Mouse (Mus musculus) activated CD4-positive, CD25-positive, alpha-beta regulatory T cell, adult 4 months (primary cell): Measurements from ENCODE around the gene Sipa1. TPM values are rescaled to one million over a fixed set of nuclear protein-coding genes. Genes with fewer than 3 reads are reported as not detected.

ENCODE experiments used
- ATAC-seq: one replicate; pipeline ENCODE4 v1.8.0; 2017
- polyA plus RNA-seq, 2 experiments: library from polyadenylated mRNA; unstranded; fragments of 100-300 nt; shearing (Covaris generic); gene quantifications; one replicate each; pipeline ENCODE4 v1.2.1; 2017

The Sipa1 gene
- polyA plus RNA-seq, 2 experiments from 2014 or later = 22.3 to 22.4 TPM

DNA sequence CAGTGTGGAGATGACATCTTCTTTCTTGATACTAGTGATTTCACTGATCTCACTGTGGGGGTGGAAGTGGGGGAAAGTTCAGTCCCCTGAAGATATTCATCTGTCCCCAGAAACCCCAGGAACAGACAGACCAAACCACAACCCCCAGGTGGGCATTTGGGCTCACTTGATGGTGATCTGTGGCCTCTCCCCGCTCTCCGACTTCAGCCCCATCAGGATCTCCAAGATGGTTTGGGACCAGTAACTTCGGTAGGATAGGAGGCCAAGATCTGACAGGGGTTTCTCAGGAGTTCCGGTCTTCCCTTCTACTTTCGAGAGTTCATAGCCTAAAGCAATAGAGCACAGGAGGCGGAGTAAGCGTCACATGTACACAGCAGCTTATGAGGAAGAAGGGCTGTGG is 59.8 kb downstream of the Sipa1 start:
- no peak for ATAC-seq

DNA sequence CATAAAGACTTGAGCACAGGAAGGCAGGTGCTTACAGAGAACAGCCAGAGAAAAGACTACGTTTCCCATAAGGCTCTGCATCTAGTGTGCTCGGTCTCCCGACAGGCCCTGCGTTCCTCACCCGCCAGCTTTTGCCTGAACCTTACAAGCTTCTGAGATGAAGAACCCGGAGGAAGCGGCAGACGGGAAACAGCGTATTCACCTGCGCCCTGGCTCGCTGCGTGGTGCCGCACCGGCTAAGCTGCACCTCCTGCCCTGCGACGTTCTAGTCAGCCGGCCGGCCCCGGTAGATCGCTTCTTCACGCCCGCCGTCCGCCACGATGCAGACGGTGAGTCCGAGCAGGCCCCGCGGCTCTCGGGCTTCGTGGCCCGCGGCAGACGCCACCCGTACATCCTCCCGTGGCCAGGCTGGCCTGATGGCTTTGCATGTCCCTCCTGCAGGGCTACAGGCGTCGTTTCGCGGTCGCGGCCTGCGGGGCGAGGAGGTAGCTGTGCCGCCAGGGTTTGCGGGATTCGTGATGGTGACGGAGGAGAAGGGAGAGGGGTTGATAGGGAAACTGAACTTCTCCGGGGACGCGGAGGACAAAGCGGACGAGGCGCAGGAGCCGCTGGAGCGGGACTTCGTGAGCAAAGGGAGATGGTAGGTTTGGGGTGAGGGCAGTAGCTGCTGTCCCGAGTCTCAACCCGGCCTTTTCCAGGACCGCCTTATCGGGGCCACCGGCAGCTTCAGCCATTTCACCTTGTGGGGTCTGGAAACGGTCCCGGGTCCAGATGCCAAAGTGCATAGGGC is 61.6 kb downstream of the Sipa1 start, which contains the start of gene Rnaseh2c:
TSS of gene Rnaseh2c (plus strand) at position 122 of the 790 bp plus-strand sequence.
- peak; percentile 97 for ATAC-seq

Other genes with a start within 250 kb of the Sipa1 start
- gene Drap1, start 238.7 kb downstream of the Sipa1 start, polyA plus RNA-seq = 10 to 100 TPM; 50.3 to 53.6 TPM
- 10 to 100 TPM; 17.6 to 18.6 TPM for gene AI837181, start 238.6 kb downstream of the Sipa1 start, polyA plus RNA-seq
- gene Fosl1, start 216.2 kb downstream of the Sipa1 start, polyA plus RNA-seq = not detected
- gene Ccdc85b, start 205.8 kb downstream of the Sipa1 start, polyA plus RNA-seq = 1 to 10 TPM; 1.1 to 1.2 TPM
- 10 to 100 TPM; 65.0 to 84.0 TPM for gene Fibp, start 203.1 kb downstream of the Sipa1 start, polyA plus RNA-seq
- gene Ctsw, start 195.2 kb downstream of the Sipa1 start, polyA plus RNA-seq = 100 to 1,000 TPM; 175 to 215 TPM
- gene Efemp2, start 189.8 kb downstream of the Sipa1 start, polyA plus RNA-seq = 1 to 10 TPM; 1.5 to 1.9 TPM
- 10 to 100 TPM; 34.3 to 39.7 TPM for gene Mus81, start 175.3 kb downstream of the Sipa1 start, polyA plus RNA-seq
- gene Cfl1, start 173.3 kb downstream of the Sipa1 start, polyA plus RNA-seq = 1,000 to 10,000 TPM; 2,749 to 2,812 TPM
- under 1 TPM; 0.33 to 0.51 TPM for gene 1700020D05Rik, start 159.9 kb downstream of the Sipa1 start, polyA plus RNA-seq
- 10 to 100 TPM; 16.3 to 18.4 TPM for gene Snx32, start 153.2 kb downstream of the Sipa1 start, polyA plus RNA-seq
- not detected for gene Ovol1, start 103.1 kb downstream of the Sipa1 start, polyA plus RNA-seq
- gene Ap5b1, start 95.7 kb downstream of the Sipa1 start, polyA plus RNA-seq = 1 to 10 TPM; 5.1 to 8.6 TPM
- gene Rnaseh2c, start 61.8 kb downstream of the Sipa1 start, polyA plus RNA-seq = 10 to 100 TPM; 65.1 to 70.2 TPM
- gene Kat5, start 53.5 kb downstream of the Sipa1 start, polyA plus RNA-seq = 10 to 100 TPM; 21.9 to 37.3 TPM
- gene Rela, start 26.2 kb downstream of the Sipa1 start, polyA plus RNA-seq = 100 to 1,000 TPM in 1 of 2 experiments, 10 to 100 TPM in 1; 96.1 to 107 TPM
- gene Map3k11, start 25.0 kb upstream of the Sipa1 start, polyA plus RNA-seq = 1 to 10 TPM; 7.8 to 9.2 TPM
- gene Pcnx3, start 25.2 kb upstream of the Sipa1 start, polyA plus RNA-seq = 10 to 100 TPM; 20.6 to 21.7 TPM
- gene Kcnk7, start 40.7 kb upstream of the Sipa1 start, polyA plus RNA-seq = 1 to 10 TPM; 1.5 to 2.8 TPM
- gene Ehbp1l1, start 62.6 kb upstream of the Sipa1 start, polyA plus RNA-seq = 10 to 100 TPM; 16.5 to 26.4 TPM
- gene Fam89b, start 65.9 kb upstream of the Sipa1 start, polyA plus RNA-seq = 10 to 100 TPM; 20.1 to 44.7 TPM
- gene Ltbp3, start 77.2 kb upstream of the Sipa1 start, polyA plus RNA-seq = not detected
- gene Scyl1, start 107.7 kb upstream of the Sipa1 start, polyA plus RNA-seq = 10 to 100 TPM in 1 of 2 experiments, 1 to 10 TPM in 1; 8.4 to 16.8 TPM
- 10 to 100 TPM; 70.6 to 78.6 TPM for gene Frmd8, start 211.6 kb upstream of the Sipa1 start, polyA plus RNA-seq
- gene Slc25a45, start 214.1 kb upstream of the Sipa1 start, polyA plus RNA-seq = 10 to 100 TPM; 43.3 to 60.2 TPM
- under 1 TPM; 0.29 to 0.58 TPM for gene Tigd3, start 230.4 kb upstream of the Sipa1 start, polyA plus RNA-seq
- 100 to 1,000 TPM; 123 to 178 TPM for gene Dpf2, start 249.3 kb upstream of the Sipa1 start, polyA plus RNA-seq